Mouse (Mus musculus) forebrain, postnatal 0 days (tissue): ENCODE data around the gene Ptprn2. TPM values are rescaled to one million over a fixed set of nuclear protein-coding genes. Genes with fewer than 3 reads are reported as not detected.
A peak's percentile ranks its signal among the peaks of the same experiment; 100 is the strongest.

ENCODE experiments used
- ATAC-seq: fragments of 200-750 bp; cut with Nextera tagmentation; 2 replicates; pipeline ENCODE4 v1.8.0; 2017; ENCODE audit warnings: mild to moderate bottlenecking, moderate library complexity
- DNase-seq: peaks from one replicate; pipeline ENCODE4 v3.0.0-alpha.2; 2015
- H3K27ac ChIP-seq: fragments of 300-500 bp; sonication (generic); 2 replicates; pipeline ENCODE4 v1.5.1; 2014; ENCODE audit warnings: low read depth, mild to moderate bottlenecking, antibody characterized with exemption, low read length, moderate library complexity, mixed read lengths
- H3K27me3 ChIP-seq: fragments of 300-500 bp; sonication (generic); 2 replicates; pipeline ENCODE4 v1.6.1; 2014; ENCODE audit warnings: mild to moderate bottlenecking, low read length, mixed read lengths; ENCODE audit not compliant: insufficient read depth
- H3K36me3 ChIP-seq: fragments of 300-500 bp; sonication (generic); 2 replicates; pipeline ENCODE4 v1.6.1; 2014; ENCODE audit warnings: mild to moderate bottlenecking, moderate library complexity; ENCODE audit not compliant: insufficient read depth
- H3K4me1 ChIP-seq: fragments of 300-500 bp; sonication (generic); 2 replicates; pipeline ENCODE4 v1.6.1; 2014; ENCODE audit warnings: antibody characterized with exemption; ENCODE audit not compliant: insufficient read depth
- H3K4me2 ChIP-seq: fragments of 300-500 bp; sonication (generic); 2 replicates; pipeline ENCODE4 v1.6.1; 2014; ENCODE audit warnings: low read depth, mild to moderate bottlenecking, moderate library complexity
- H3K4me3 ChIP-seq: fragments of 300-500 bp; sonication (generic); 2 replicates; pipeline ENCODE4 v1.5.1; 2014; ENCODE audit warnings: low read depth, low read length, mixed read lengths
- H3K9ac ChIP-seq: fragments of 300-500 bp; sonication (generic); 2 replicates; pipeline ENCODE4 v1.6.1; 2014; ENCODE audit warnings: mild to moderate bottlenecking
- H3K9me3 ChIP-seq: fragments of 300-500 bp; sonication (generic); 2 replicates; pipeline ENCODE4 v1.6.1; 2016; ENCODE audit warnings: low read length
- CTCF ChIP-seq: sonication (generic); IDR thresholded peaks from 2 replicates; pipeline ENCODE4 v1.5.1; 2016; ENCODE audit warnings: antibody characterized with exemption, control low read depth, low read depth
- WGBS: fragments of 180-500 bp; shearing (Covaris S2); extraction: QIAGEN DNeasy Blood & Tissue Kit; methylation state at CpG from one replicate; pipeline ENCODE4 v1.1.7; 2014; 5-methylcytosine and 5-hydroxymethylcytosine counted together
- polyA plus RNA-seq: library from polyadenylated mRNA; unstranded; fragments of >200 nt; fragmentation: Nextera tagmentation; extraction: Ambion mirVana; gene quantifications from 2 replicates; pipeline ENCODE4 v1.2.1, GENCODE M21; 2015
- total RNA-seq: library from RNA; depleted of rRNA; stranded (reverse); fragments of >200 nt; gene quantifications from 2 replicates; pipeline ENCODE4 v1.2.3, GENCODE M21; 2014

Gene Ptprn2
- total and polyA plus RNA-seq, 2 experiments from 2014 or later, result 15.9 to 91.1 TPM

DNA sequence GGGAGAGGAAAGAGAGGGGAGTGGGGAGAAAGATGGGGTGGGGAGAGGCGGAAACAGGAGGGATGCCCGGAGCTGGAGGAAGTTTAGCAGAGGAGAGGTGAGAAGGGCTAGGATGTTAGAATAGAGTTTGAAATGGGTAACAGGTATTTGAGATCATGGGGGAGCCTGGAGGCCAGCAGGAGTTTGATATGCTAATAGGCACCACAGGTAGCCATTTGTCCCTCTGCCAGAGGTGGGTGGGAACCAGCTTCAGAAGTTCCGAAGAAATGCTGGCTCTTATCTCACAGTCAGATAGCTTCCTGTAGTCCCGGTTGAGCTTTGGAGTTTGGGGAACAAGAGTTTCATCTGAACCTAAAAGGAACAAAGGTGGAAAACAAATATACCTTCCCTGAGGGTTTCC, 155.4 kb downstream of the Ptprn2 start:
- no peak for DNase-seq
- H3K9ac ChIP-seq, result no peak overlapping the region
- ATAC-seq, result no peak
- H3K4me3 ChIP-seq, result no peak overlapping the region
- 0 out of 2 replicates have a peak, but pooled peaks cover 2% of the 10 kb centered on the region for H3K4me1 ChIP-seq
- no peak for TF ChIP-seq CTCF
- no peaks in the 10 kb centered on the region for H3K9me3 ChIP-seq
- WGBS, result 27% methylated on average over 4 of the region's 4 CpGs
- H3K27me3 ChIP-seq, result no peaks in the 10 kb centered on the region
- H3K4me2 ChIP-seq, result no peak overlapping the region
- no peaks in the 10 kb centered on the region for H3K36me3 ChIP-seq
- no peak overlapping the region for H3K27ac ChIP-seq

DNA sequence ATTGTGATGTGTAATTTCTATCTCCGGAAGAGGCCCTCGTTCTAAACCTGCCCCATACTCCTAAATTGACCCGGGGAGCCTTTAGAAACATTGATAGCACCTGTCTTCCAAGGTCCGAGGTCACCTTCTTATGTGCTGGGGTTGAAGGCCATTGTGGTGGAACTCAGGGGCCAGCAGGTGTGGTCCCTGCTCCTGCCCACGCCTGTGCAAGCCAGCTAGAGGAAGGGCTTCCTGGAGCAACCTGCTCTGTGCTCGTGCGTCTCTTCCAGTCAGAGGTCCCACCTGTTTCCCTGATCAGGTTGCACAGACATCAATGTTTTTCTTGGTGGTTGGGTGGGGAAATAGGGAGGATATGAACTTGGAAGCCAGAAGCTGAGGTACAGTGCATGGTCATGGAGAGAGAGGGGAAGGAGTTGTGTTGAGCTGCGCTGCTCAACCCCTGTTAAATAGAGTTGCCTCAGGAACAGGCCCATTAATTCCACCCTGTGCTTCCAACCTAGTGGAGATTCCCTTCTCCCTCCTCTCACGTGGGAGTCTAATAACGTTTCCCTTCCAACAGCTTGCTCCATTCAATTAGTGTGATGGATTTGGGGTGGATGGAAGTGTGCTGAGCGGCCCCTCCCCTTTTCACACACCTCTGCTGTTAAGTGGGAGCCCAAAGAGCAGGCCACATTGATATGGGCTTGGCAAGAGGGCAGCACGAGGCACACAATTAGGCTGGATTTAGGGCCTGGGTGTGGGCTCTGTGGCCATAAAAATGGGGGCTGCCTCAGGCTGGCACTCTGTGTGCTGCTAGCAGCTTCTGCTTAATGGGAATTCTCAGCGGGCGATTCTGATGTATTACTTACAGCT, 156.0 kb downstream of the Ptprn2 start:
- no peak for TF ChIP-seq CTCF
- 37% methylated on average over 14 of the region's 14 CpGs for WGBS
- Histone ChIP-seq H3K36me3 (no peaks in the 10 kb centered on the region), H3K9ac (no peak overlapping the region), H3K4me1 (0 out of 2 replicates have a peak, but pooled peaks cover 2% of the 10 kb centered on the region), H3K4me2 (no peak overlapping the region), H3K27ac (no peak overlapping the region), H3K9me3 (no peaks in the 10 kb centered on the region), H3K4me3 (no peak overlapping the region), H3K27me3 (no peaks in the 10 kb centered on the region)
- DNase-seq (peak; percentile 48), ATAC-seq (peak; percentile 79)

DNA sequence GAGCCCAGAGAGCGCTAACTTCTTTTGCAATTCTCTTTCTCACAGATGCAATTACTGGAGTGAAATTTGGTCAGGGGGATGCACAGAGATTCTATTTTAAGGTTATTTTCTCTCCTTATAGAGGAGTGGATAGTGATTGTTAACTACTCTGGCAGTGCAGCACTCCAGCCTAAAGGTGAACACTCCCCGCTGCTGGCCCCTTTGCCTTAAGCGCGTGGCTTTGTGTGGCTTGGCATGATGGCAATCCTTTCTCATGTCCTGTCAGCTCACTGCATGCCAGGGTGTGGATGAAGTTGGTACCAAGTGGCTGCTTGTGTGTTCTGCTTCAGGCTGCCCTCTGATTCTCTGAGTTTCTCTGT, 156.7 kb downstream of the Ptprn2 start:
- H3K4me2 ChIP-seq, result no peak overlapping the region
- 0 out of 2 replicates have a peak, but pooled peaks cover 2% of the 10 kb centered on the region for H3K4me1 ChIP-seq
- H3K4me3 ChIP-seq, result no peak overlapping the region
- no peak for ATAC-seq
- no peaks in the 10 kb centered on the region for H3K9me3 ChIP-seq
- H3K36me3 ChIP-seq, result no peaks in the 10 kb centered on the region
- no peak for TF ChIP-seq CTCF
- 47% methylated on average over 4 of the region's 4 CpGs for WGBS
- DNase-seq, result no peak
- no peak overlapping the region for H3K27ac ChIP-seq
- no peak overlapping the region for H3K9ac ChIP-seq
- no peaks in the 10 kb centered on the region for H3K27me3 ChIP-seq

DNA sequence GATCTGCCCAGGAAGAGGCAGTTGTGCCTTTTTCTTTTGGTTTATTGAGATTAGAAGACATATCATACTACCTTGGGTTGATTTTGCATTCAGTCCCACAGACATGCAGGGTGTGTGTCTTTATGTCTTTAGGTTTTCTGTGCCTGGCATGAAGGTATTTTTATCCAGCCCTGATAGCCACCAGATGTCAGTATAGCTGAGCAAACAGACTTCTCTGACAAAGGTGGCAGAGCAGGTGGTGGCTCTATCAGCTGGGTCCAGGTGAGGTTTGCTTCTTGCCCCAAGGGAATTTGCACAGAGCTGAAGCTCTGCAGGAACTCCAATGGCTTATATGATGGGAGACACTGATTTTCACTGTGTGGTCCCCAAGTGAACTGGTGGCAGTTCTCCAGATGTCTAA, 161.3 kb downstream of the Ptprn2 start:
- Histone ChIP-seq H3K4me1 (0 out of 2 replicates have a peak, but pooled peaks cover 4% of the 10 kb centered on the region), H3K27ac (no peak overlapping the region), H3K36me3 (no peaks in the 10 kb centered on the region), H3K27me3 (no peaks in the 10 kb centered on the region), H3K4me2 (no peak overlapping the region), H3K9ac (no peak overlapping the region), H3K4me3 (no peak overlapping the region), H3K9me3 (no peaks in the 10 kb centered on the region)
- ATAC-seq (no peak; the same call in 1 of the 2 replicates), DNase-seq (peak; percentile 53)
- TF ChIP-seq CTCF, result peak; percentile 62

DNA sequence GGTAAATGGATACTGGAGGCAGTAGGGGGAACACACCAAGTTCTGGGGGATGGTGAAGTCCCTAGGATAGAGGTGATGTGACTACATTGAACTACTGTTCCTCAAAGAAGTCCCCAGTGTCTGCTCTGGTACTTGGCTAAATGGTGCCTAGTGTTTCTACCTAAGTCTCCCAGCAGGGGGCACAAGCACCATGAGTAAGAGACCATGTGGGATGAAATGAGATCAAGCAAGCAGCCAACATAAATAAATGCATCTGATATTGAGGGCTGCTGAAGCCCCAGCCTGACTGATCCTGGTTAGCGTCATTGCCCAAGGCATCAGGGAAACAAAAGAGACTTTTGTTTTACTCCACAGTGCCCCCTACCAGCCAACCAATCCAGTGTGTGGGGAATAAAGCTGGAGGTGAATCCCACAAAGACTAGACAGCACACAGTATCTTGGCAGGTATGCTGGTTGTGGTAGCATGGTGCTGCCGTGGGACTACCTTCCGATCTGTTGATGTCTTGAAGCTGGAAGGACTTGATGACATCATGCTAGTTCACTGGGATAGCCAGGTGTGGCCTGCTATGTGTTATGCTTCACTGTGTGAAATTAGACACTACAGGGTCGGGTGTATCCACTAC, 163.2 kb downstream of the Ptprn2 start:
- peak; percentile 88 for DNase-seq
- no peak overlapping the region for H3K4me2 ChIP-seq
- 0 out of 2 replicates have a peak, but pooled peaks cover 4% of the 10 kb centered on the region for H3K4me1 ChIP-seq
- no peak overlapping the region for H3K4me3 ChIP-seq
- no peaks in the 10 kb centered on the region for H3K27me3 ChIP-seq
- peak; percentile 94 for ATAC-seq
- no peaks in the 10 kb centered on the region for H3K36me3 ChIP-seq
- 58% methylated on average over 4 of the region's 4 CpGs for WGBS
- peak; percentile 83 for TF ChIP-seq CTCF
- no peak overlapping the region for H3K9ac ChIP-seq
- no peak overlapping the region for H3K27ac ChIP-seq
- H3K9me3 ChIP-seq, result no peaks in the 10 kb centered on the region

DNA sequence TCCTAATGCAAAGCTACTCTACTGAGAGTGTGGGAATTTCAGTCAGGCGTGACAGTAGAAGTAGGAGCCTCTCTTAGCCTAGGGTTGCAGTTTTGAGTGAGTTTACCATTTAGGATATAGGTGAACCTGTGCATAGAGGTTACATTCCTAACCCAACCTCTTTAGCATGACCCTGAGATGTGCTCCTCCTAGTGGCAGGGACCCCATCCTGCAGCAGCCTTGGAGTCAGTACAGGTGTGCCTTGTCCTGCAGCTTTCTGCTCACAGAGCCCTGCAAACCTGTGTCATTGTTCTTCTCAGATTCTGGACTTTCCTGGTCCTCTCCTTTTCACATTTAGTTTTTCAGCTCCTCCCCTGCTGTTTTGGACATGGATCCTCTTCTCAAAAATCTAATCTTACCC, 168.2 kb downstream of the Ptprn2 start:
- Histone ChIP-seq H3K27ac (no peak overlapping the region), H3K4me1 (0 out of 2 replicates have a peak, but pooled peaks cover 4% of the 10 kb centered on the region), H3K27me3 (no peaks in the 10 kb centered on the region), H3K9ac (no peak overlapping the region), H3K9me3 (no peaks in the 10 kb centered on the region), H3K4me3 (no peak overlapping the region), H3K36me3 (no peaks in the 10 kb centered on the region), H3K4me2 (no peak overlapping the region)
- TF ChIP-seq CTCF, result no peak
- WGBS, result 90% methylated on average over 1 of the region's 1 CpGs
- DNase-seq (no peak), ATAC-seq (no peak)

DNA sequence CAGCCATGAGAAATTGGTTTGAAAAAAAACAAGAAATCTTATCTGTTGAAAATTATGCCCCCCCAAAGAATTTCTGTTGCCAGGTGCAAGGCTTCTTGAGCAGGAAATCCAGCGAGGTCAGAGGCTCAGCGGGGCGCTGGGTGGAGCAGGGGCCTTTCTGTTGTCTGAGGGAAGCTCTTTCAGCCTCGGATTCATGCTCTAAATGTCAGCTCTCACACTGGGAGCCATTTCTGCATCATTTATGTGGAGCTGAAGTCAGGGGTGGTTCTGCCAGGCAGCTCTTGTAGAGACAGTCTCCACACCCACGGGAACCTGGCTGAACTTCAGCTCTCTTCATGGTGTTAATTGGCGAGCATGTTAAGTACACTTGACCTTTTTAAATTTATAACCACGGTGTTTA, 174.6 kb downstream of the Ptprn2 start:
- no peak for TF ChIP-seq CTCF

More for the DNA sequence above, 174.6 kb downstream of the Ptprn2 start:
- H3K9ac ChIP-seq, result no peak overlapping the region
- H3K36me3 ChIP-seq, result no peaks in the 10 kb centered on the region
- no peak for DNase-seq
- peak; percentile 63 for ATAC-seq
- H3K4me2 ChIP-seq, result no peak overlapping the region
- 15% methylated on average over 7 of the region's 7 CpGs for WGBS
- no peaks in the 10 kb centered on the region for H3K27me3 ChIP-seq
- H3K27ac ChIP-seq, result no peak overlapping the region
- H3K4me1 ChIP-seq, result 0 out of 2 replicates have a peak, but pooled peaks cover 4% of the 10 kb centered on the region
- no peak overlapping the region for H3K4me3 ChIP-seq
- H3K9me3 ChIP-seq, result no peaks in the 10 kb centered on the region
